Mouse (Mus musculus) liver, postnatal 0 days (tissue): ENCODE measurements around the gene Tamm41. TPM values are rescaled to one million over a fixed set of nuclear protein-coding genes. Genes with fewer than 3 reads are reported as not detected.

Source experiments
- ATAC-seq: fragments of 200-750 bp; cut with Nextera tagmentation; 2 replicates; pipeline ENCODE4 v1.8.0; 2017; ENCODE audit warnings: mild to moderate bottlenecking, moderate library complexity
- DNase-seq: peaks from one replicate; pipeline ENCODE4 v3.0.0-alpha.2; 2016
- H3K27ac ChIP-seq: fragments of 300-500 bp; sonication (generic); 2 replicates; pipeline ENCODE4 v1.5.1; 2014; ENCODE audit warnings: antibody characterized with exemption, moderate library complexity, mild to moderate bottlenecking, low read depth
- H3K27me3 ChIP-seq: fragments of 300-500 bp; sonication (generic); 2 replicates; pipeline ENCODE4 v1.6.1; 2014; ENCODE audit warnings: low read length, control low read depth, mixed read lengths; ENCODE audit not compliant: insufficient read depth
- H3K36me3 ChIP-seq: fragments of 300-500 bp; sonication (generic); replicated peaks from 2 replicates; pipeline ENCODE4 v1.6.1; 2014; ENCODE audit warnings: mild to moderate bottlenecking, control low read depth, low read length, moderate library complexity, mixed read lengths; ENCODE audit not compliant: insufficient read depth
- H3K4me1 ChIP-seq: fragments of 300-500 bp; sonication (generic); 2 replicates; pipeline ENCODE4 v1.6.1; 2014; ENCODE audit warnings: antibody characterized with exemption, mild to moderate bottlenecking, control low read depth; ENCODE audit not compliant: insufficient read depth
- H3K4me2 ChIP-seq: fragments of 300-500 bp; sonication (generic); 2 replicates; pipeline ENCODE4 v1.6.1; 2014; ENCODE audit warnings: low read depth, mild to moderate bottlenecking, low read length, moderate library complexity, mixed read lengths
- H3K4me3 ChIP-seq: fragments of 300-500 bp; sonication (generic); 2 replicates; pipeline ENCODE4 v1.5.1; 2014; ENCODE audit warnings: low read depth, low read length
- H3K9ac ChIP-seq: fragments of 300-500 bp; sonication (generic); replicated peaks from 2 replicates; pipeline ENCODE4 v1.6.1; 2014; ENCODE audit warnings: mild to moderate bottlenecking, moderate library complexity
- H3K9me3 ChIP-seq: fragments of 300-500 bp; sonication (generic); 2 replicates; pipeline ENCODE4 v1.6.1; 2016; ENCODE audit warnings: mild to moderate bottlenecking, control low read depth, low read length, mixed read lengths
- CTCF ChIP-seq: sonication (generic); IDR thresholded peaks from 2 replicates; pipeline ENCODE4 v1.5.1; 2016; ENCODE audit warnings: antibody characterized with exemption, low read depth
- EP300 ChIP-seq: IDR thresholded peaks from 2 replicates; pipeline ENCODE4 v1.6.1; 2016; ENCODE audit warnings: antibody characterized with exemption, low read depth, mild to moderate bottlenecking
- WGBS: fragments of 180-500 bp; shearing (Covaris S2); extraction: QIAGEN DNeasy Blood & Tissue Kit; methylation state at CpG from one replicate; pipeline ENCODE4 v1.1.7; 2014; ENCODE audit not compliant: insufficient replicate concordance; 5-methylcytosine and 5-hydroxymethylcytosine counted together
- polyA plus RNA-seq: library from polyadenylated mRNA; unstranded; fragments of >200 nt; fragmentation: Nextera tagmentation; extraction: Ambion mirVana; gene quantifications from 2 replicates; pipeline ENCODE4 v1.2.1, GENCODE M21; 2015

Tamm41 gene
- polyA plus RNA-seq, 1 experiment from 2014 or later: 18.4 TPM

DNA sequence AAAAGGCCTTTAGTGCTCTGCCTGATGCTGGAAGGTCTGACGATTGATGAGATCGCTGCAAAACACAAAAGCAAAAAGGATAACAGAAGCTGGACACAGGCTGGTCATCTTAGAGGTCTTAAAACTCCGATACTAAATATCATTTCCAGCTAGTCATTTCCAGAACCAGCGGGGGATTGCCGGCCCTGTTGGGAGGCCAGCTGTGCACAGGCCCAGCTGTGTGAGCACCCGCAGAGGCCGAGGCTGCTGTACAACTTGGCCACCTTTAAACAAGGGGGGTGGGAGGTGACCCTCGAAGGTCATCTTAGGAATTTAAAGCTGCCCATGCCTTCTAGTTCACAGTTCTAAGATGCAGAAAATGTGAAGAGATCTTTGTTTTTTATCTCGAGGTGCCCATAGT lies 26.9 kb downstream of the Tamm41 start:
- Histone ChIP-seq H3K27me3 (no peaks in the 10 kb centered on the region), H3K4me2 (no peak overlapping the region), H3K9me3 (no peaks in the 10 kb centered on the region), H3K27ac (no peak overlapping the region), H3K4me3 (no peak overlapping the region), H3K36me3 (peaks cover 8% of the 10 kb centered on the region; the same call in 1 of the 2 replicates), H3K4me1 (0 out of 2 replicates have a peak, but pooled peaks cover 3% of the 10 kb centered on the region), H3K9ac (no peak overlapping the region)
- ATAC-seq: no peak
- no peak for DNase-seq
- 80% methylated on average over 9 of the region's 9 CpGs for WGBS
- TF ChIP-seq CTCF: no peak
- TF ChIP-seq EP300: no peak

- 84% methylated on average over 9 of the region's 9 CpGs for WGBS
- H3K9me3 ChIP-seq: no peaks in the 10 kb centered on the region
- H3K4me3 ChIP-seq: no peak overlapping the region
- H3K4me2 ChIP-seq: no peak overlapping the region
- peaks cover 8% of the 10 kb centered on the region; the same call in 1 of the 2 replicates for H3K36me3 ChIP-seq
- ATAC-seq (no peak), DNase-seq (no peak)
- 0 out of 2 replicates have a peak, but pooled peaks cover 3% of the 10 kb centered on the region for H3K4me1 ChIP-seq
- no peak overlapping the region for H3K27ac ChIP-seq
- no peaks in the 10 kb centered on the region for H3K27me3 ChIP-seq
- TF ChIP-seq CTCF (no peak), EP300 (no peak)
- H3K9ac ChIP-seq: no peak overlapping the region
These were observed 27.4 kb downstream of the Tamm41 start for GRCm38 (mm10) chr6:115010304-115010703.

DNA sequence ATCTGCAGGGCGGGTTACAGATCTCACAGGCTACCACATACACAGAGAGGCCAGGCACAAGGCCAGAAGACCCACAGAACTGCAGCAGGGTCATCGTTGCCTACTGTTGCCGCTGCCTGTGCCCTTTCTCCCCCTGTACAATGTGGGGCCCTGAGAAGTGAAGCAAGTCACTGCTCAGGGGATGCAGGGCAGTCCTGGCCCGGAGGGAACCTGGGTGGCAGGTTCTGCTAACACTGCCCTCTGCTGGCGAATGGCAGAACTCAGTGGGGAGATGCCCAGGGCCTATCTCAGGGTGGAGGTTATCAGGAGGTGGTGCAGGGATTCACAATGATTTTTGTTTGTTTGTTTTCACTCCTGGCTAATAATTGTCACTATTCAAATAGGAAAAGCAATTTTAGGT lies 29.9 kb downstream of the Tamm41 start:
- H3K4me2 ChIP-seq: no peak overlapping the region
- H3K9me3 ChIP-seq: no peaks in the 10 kb centered on the region
- H3K27me3 ChIP-seq: no peaks in the 10 kb centered on the region
- peaks cover 8% of the 10 kb centered on the region for H3K36me3 ChIP-seq
- no peak overlapping the region for H3K4me3 ChIP-seq
- 37% methylated on average over 5 of the region's 5 CpGs for WGBS
- no peak overlapping the region for H3K9ac ChIP-seq
- H3K4me1 ChIP-seq: 0 out of 2 replicates have a peak, but pooled peaks cover 3% of the 10 kb centered on the region
- no peak overlapping the region for H3K27ac ChIP-seq
- DNase-seq: peak; percentile 81
- ATAC-seq: peak; percentile 58; the same call in 1 of the 2 replicates
- TF ChIP-seq CTCF: peak; percentile 93
- no peak for TF ChIP-seq EP300

DNA sequence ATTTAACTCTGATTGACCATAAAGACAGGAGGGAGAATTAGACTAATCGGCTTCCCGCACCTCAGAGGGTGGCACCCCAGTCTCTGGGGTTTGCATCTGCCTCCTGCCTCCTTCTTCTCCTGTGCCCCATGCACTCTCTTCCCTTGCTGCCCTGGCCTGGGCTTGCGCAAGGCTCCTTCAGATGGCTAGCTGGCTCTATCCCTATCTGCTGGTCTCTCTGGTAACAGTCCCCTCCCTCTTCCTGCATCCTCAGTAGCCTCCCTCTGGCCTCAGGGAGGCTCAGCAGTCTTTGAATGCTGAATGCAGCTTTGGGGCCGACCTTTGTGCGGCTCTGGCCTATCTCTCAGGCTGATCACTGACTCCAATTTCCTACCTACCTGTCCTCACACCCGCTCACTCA lies 30.7 kb downstream of the Tamm41 start:
- Histone ChIP-seq H3K4me2 (no peak overlapping the region), H3K27me3 (no peaks in the 10 kb centered on the region), H3K9me3 (no peaks in the 10 kb centered on the region), H3K27ac (no peak overlapping the region), H3K4me1 (0 out of 2 replicates have a peak, but pooled peaks cover 3% of the 10 kb centered on the region), H3K36me3 (peaks cover 6% of the 10 kb centered on the region), H3K9ac (no peak overlapping the region), H3K4me3 (no peak overlapping the region)
- ATAC-seq: no peak
- 71% methylated on average over 6 of the region's 6 CpGs for WGBS
- DNase-seq: no peak
- TF ChIP-seq CTCF (no peak), EP300 (no peak)

GRCm38 (mm10) chr6:115006065-115006464 lies 31.6 kb downstream of the Tamm41 start:
- Histone ChIP-seq H3K4me2 (no peak overlapping the region), H3K4me3 (no peak overlapping the region), H3K4me1 (0 out of 2 replicates have a peak, but pooled peaks cover 3% of the 10 kb centered on the region), H3K9ac (no peak overlapping the region), H3K27me3 (no peaks in the 10 kb centered on the region), H3K36me3 (peaks cover 4% of the 10 kb centered on the region), H3K9me3 (no peaks in the 10 kb centered on the region), H3K27ac (no peak overlapping the region)
- 56% methylated on average over 3 of the region's 3 CpGs for WGBS
- DNase-seq (no peak), ATAC-seq (no peak)
- TF ChIP-seq EP300 (no peak), CTCF (no peak)

GRCm38 (mm10) chr6:115005351-115005890 lies 32.3 kb downstream of the Tamm41 start:
- no peaks in the 10 kb centered on the region for H3K27me3 ChIP-seq
- H3K36me3 ChIP-seq: peaks cover 4% of the 10 kb centered on the region
- H3K9me3 ChIP-seq: no peaks in the 10 kb centered on the region
- no peak overlapping the region for H3K4me3 ChIP-seq
- ATAC-seq (no peak), DNase-seq (no peak)
- no peak for TF ChIP-seq EP300
- TF ChIP-seq CTCF: no peak
- 80% methylated on average over 8 of the region's 8 CpGs for WGBS
- 0 out of 2 replicates have a peak, but pooled peaks cover 3% of the 10 kb centered on the region for H3K4me1 ChIP-seq
- no peak overlapping the region for H3K4me2 ChIP-seq
- H3K9ac ChIP-seq: no peak overlapping the region
- H3K27ac ChIP-seq: no peak overlapping the region
